Mouse (Mus musculus) heart, adult 2 months (tissue): ENCODE data around the gene Cpne8.

Experiments
- CTCF ChIP-seq: fragments of 200-600 bp; IDR thresholded peaks from 2 replicates; pipeline ENCODE4 v1.8.1; 2022; ENCODE audit warnings: antibody characterized with exemption, mild to moderate bottlenecking, moderate library complexity
- EP300 ChIP-seq: fragments of 200-500 bp; IDR thresholded peaks from 2 replicates; pipeline ENCODE4 v1.6.1; 2011; ENCODE audit warnings: low read depth, low read length, control low read depth; ENCODE audit not compliant: insufficient read depth
- POLR2A ChIP-seq: fragments of 200-500 bp; IDR thresholded peaks from 2 replicates; pipeline ENCODE4 v1.6.1; 2011; ENCODE audit warnings: mild to moderate bottlenecking, low read depth, low read length, control low read depth; ENCODE audit not compliant: insufficient read depth

GRCm38 (mm10) chr15:90512769-90513168, 166.5 kb downstream of the Cpne8 start:
- TF ChIP-seq POLR2A (no peak), CTCF (no peak), EP300 (no peak)
